Mouse (Mus musculus) brain, adult 10 weeks (tissue): ENCODE measurements around the gene Hrasls. TPM values are rescaled to one million over a fixed set of nuclear protein-coding genes. Genes with fewer than 3 reads are reported as not detected.

Experiments
- polyA plus RNA-seq: library from polyadenylated mRNA; stranded (reverse); fragments of 350-450 nt; fragmentation: Illumina TruSeq; extraction: RNeasy Lipid Tissue Mini Kit (QIAGEN cat#74804); gene quantifications from one replicate; pipeline ENCODE4 v1.2.3, GENCODE M21; 2015; ENCODE audit warnings: low read depth, low replicate concordance

Hrasls gene
- polyA plus RNA-seq = 41.6 TPM

DNA sequence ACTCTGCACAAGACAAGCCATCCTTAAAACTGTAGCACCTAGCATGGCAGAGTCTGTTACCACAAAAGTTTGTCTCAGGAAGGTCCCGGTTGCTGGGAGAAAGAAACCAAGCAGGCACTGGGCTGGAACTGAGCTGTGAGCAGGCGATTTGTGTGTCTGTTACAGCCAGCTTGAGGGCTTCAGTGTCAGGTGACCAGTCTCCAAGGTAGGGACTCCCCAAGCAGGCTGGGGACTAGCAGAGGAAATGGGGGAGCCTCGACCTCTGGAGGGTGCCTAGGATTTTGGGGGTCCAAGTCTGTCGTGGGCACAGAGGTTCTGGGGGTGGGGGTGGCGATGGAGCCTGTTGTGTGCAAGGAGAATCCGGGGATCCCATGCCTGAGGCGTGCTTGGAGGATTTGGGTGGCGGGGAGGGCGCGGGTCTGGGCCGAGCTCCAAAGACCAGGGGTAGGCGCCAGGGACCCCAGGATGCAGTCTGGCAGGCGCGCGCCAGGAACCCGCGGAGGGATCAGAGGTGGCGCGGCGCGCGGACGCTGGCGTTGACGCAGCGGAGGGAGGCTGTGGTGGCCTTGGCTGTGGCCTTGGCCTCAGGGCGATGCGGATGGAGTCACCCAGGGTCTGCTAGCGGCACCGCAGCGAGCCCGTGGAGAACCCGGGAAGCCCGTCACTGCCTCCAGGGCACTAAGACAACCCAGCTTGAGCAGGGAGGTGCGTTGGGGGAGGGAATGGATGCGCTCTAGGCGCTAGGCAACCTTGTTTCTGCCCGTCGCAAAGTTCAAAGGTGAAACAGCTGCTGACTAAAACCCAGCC is at the start of gene Hrasls:
Gene Hrasls (plus strand): TSS at position 91 of the 807 bp plus-strand sequence.

Other genes with a start within 250 kb of the Hrasls start
- 7.2 TPM for gene Atp13a5, start 169.0 kb downstream of the Hrasls start, polyA plus RNA-seq